Mouse (Mus musculus): Measurements from ENCODE around the gene Chrna9. TPM values are rescaled to one million over a fixed set of nuclear protein-coding genes. Genes with fewer than 3 reads are reported as not detected.

Chrna9 gene
- polyA plus RNA-seq, 1 experiment from 2014 or later = 0.59 TPM

DNA sequence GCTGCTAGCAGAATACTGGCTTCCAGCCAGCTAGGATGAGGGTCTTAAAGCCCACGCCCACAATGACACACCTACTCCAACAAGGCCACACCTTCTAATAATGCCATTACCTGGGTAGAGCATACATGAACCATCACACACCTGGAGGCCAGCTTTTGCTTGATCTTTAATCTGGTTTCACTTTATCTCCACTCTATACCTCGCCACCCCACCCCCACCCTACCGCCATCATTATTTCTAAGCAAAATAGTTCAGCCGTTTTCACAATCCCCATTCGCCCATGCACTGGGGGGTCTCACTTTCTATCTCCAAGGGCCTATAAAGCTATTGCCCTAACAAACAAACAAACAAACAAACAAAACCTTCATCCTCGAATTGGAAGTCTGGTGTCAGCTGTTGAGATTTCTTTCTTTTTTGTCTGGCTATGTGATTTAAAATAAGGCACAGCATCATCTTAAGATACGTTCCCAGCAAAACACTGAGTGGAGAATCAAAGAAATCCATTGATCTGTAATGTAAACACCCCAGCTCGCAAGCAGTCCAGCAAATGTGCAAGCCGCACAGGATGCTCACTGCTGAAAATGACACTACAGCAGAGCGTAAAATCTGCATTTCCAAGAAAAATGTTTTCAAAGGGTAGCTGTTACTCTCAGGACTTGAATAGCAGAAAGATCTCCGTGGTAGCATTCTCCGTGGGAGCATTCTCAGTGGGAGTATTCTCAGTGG lies 13.9 kb upstream of the Chrna9 start:
- DNase-seq (ENCODE audit: low spot score) (no peak), ATAC-seq (ENCODE audit: insufficient number of reproducible peaks, low FRiP score, low TSS enrichment, low read depth) (no peak)
- Histone ChIP-seq H3K36me3 (ENCODE audit: control insufficient read depth, insufficient read depth, low read length) (no peaks in the 10 kb centered on the region), H3K4me1 (ENCODE audit: control insufficient read depth, insufficient read depth, low read length) (peaks cover 3% of the 10 kb centered on the region; the same call in 1 of the 2 replicates), H3K4me3 (ENCODE audit: low read depth, low read length) (no peak overlapping the region), H3K9me3 (ENCODE audit: control insufficient read depth, low read length) (no peaks in the 10 kb centered on the region), H3K27me3 (ENCODE audit: control insufficient read depth, insufficient read depth, low read length) (no peaks in the 10 kb centered on the region), H3K9ac (ENCODE audit: low read length) (no peak overlapping the region), H3K4me2 (ENCODE audit: low read depth, severe bottlenecking) (no peak overlapping the region), H3K27ac (replicated peaks; ENCODE audit: low read depth, low read length) (no peak overlapping the region)
- WGBS = 85% methylated on average over 12 of the region's 12 CpGs

- no peaks in the 10 kb centered on the region for H3K27me3 ChIP-seq (ENCODE audit: control insufficient read depth, insufficient read depth, low read length)
- 81% methylated on average over 9 of the region's 9 CpGs for WGBS
- H3K27ac ChIP-seq (replicated peaks; ENCODE audit: low read depth, low read length) = no peak overlapping the region
- ATAC-seq (ENCODE audit: insufficient number of reproducible peaks, low FRiP score, low TSS enrichment, low read depth) (no peak), DNase-seq (ENCODE audit: low spot score) (no peak)
- no peak overlapping the region for H3K4me3 ChIP-seq (ENCODE audit: low read depth, low read length)
- no peak overlapping the region for H3K4me2 ChIP-seq (ENCODE audit: low read depth, severe bottlenecking)
- H3K9me3 ChIP-seq (ENCODE audit: control insufficient read depth, low read length) = no peaks in the 10 kb centered on the region
- H3K9ac ChIP-seq (ENCODE audit: low read length) = no peak overlapping the region
- H3K4me1 ChIP-seq (ENCODE audit: control insufficient read depth, insufficient read depth, low read length) = peaks cover 3% of the 10 kb centered on the region; the same call in 1 of the 2 replicates
- no peaks in the 10 kb centered on the region for H3K36me3 ChIP-seq (ENCODE audit: control insufficient read depth, insufficient read depth, low read length)
These were observed 13.1 kb upstream of the Chrna9 start for GRCm38 (mm10) chr5:65921477-65922138.

- no peak overlapping the region for H3K4me3 ChIP-seq (ENCODE audit: low read depth, low read length)
- H3K4me2 ChIP-seq (ENCODE audit: low read depth, severe bottlenecking) = no peak overlapping the region
- no peaks in the 10 kb centered on the region for H3K27me3 ChIP-seq (ENCODE audit: control insufficient read depth, insufficient read depth, low read length)
- DNase-seq (ENCODE audit: low spot score) = no peak
- H3K9me3 ChIP-seq (ENCODE audit: control insufficient read depth, low read length) = no peaks in the 10 kb centered on the region
- no peak for ATAC-seq (ENCODE audit: insufficient number of reproducible peaks, low FRiP score, low TSS enrichment, low read depth)
- WGBS = 80% methylated on average over 6 of the region's 6 CpGs
- no peak overlapping the region for H3K9ac ChIP-seq (ENCODE audit: low read length)
- H3K4me1 ChIP-seq (ENCODE audit: control insufficient read depth, insufficient read depth, low read length) = no peaks in the 10 kb centered on the region
- H3K36me3 ChIP-seq (ENCODE audit: control insufficient read depth, insufficient read depth, low read length) = no peaks in the 10 kb centered on the region
- H3K27ac ChIP-seq (replicated peaks; ENCODE audit: low read depth, low read length) = no peak overlapping the region
These were observed 8.1 kb upstream of the Chrna9 start for GRCm38 (mm10) chr5:65926666-65927065.

DNA sequence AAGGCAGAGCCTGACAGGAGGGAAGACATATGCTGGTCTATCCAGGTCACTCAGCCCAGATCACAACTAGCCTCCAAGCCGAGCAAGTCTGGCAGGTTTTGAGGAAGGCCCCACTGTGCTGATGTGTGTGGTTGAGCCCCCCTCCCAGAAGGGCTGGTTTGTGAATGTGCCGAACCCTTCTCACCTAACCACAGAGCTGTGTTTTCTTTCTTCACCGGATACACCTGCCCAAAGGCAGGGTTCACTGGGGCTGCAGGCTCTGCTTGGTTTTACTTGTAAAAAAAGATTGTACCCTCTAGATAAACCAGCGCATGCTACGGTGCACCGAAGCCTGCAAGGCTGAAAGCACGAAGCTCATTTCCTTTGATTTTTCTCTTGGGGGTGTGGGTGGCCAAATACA lies 5.6 kb upstream of the Chrna9 start:
- H3K27me3 ChIP-seq (ENCODE audit: control insufficient read depth, insufficient read depth, low read length) = no peaks in the 10 kb centered on the region
- H3K9ac ChIP-seq (ENCODE audit: low read length) = no peak overlapping the region
- H3K36me3 ChIP-seq (ENCODE audit: control insufficient read depth, insufficient read depth, low read length) = no peaks in the 10 kb centered on the region
- 73% methylated on average over 7 of the region's 7 CpGs for WGBS
- no peak overlapping the region for H3K4me2 ChIP-seq (ENCODE audit: low read depth, severe bottlenecking)
- no peaks in the 10 kb centered on the region for H3K9me3 ChIP-seq (ENCODE audit: control insufficient read depth, low read length)
- no peak overlapping the region for H3K27ac ChIP-seq (replicated peaks; ENCODE audit: low read depth, low read length)
- H3K4me3 ChIP-seq (ENCODE audit: low read depth, low read length) = no peak overlapping the region
- no peak for DNase-seq (ENCODE audit: low spot score)
- ATAC-seq (ENCODE audit: insufficient number of reproducible peaks, low FRiP score, low TSS enrichment, low read depth) = no peak
- H3K4me1 ChIP-seq (ENCODE audit: control insufficient read depth, insufficient read depth, low read length) = no peaks in the 10 kb centered on the region

DNA sequence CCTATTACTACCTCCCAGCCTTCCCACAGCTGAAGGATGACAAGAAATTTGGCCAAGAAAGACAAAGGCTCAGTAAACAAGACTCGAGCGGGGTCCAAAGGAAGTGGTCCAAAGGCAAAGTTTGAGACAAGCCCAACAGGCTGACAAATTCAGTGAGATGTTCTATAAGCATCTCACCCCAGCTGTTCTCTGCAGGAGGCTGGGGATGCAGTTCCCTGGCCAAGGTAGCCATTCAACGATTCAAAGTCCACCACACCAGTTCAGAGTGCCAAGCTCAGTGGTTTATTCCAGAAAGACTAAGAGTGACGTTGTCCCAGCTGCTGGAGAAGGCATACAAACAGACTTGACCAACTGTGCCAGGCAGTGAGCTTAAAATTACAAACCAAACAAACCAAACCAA lies 4.5 kb upstream of the Chrna9 start:
- Histone ChIP-seq H3K4me2 (ENCODE audit: low read depth, severe bottlenecking) (no peak overlapping the region), H3K36me3 (ENCODE audit: control insufficient read depth, insufficient read depth, low read length) (no peaks in the 10 kb centered on the region), H3K27ac (replicated peaks; ENCODE audit: low read depth, low read length) (no peak overlapping the region), H3K27me3 (ENCODE audit: control insufficient read depth, insufficient read depth, low read length) (no peaks in the 10 kb centered on the region), H3K4me1 (ENCODE audit: control insufficient read depth, insufficient read depth, low read length) (no peaks in the 10 kb centered on the region), H3K9me3 (ENCODE audit: control insufficient read depth, low read length) (no peaks in the 10 kb centered on the region), H3K9ac (ENCODE audit: low read length) (no peak overlapping the region), H3K4me3 (ENCODE audit: low read depth, low read length) (no peak overlapping the region)
- no peak for ATAC-seq (ENCODE audit: insufficient number of reproducible peaks, low FRiP score, low TSS enrichment, low read depth)
- 85% methylated on average over 4 of the region's 4 CpGs for WGBS
- DNase-seq (ENCODE audit: low spot score) = no peak

DNA sequence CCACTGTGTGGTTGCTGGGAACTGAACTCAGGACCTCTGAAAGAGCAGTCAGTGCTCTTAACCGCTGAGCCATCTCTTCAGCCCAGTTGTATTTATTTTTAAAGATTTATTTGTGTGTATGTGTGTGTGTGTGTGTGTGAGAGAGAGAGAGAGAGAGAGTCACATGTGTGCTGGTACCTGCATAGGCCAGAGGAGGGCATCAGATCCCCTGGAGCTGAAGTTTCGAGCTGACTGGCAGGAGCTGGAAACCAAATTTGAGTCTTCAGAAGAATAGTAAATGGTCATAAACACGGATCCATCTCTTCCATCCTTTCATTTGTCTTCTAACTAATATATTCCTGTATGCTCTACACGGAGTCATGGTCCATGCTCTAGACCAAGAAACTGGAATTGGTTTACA lies 1.5 kb upstream of the Chrna9 start:
- 89% methylated on average over 4 of the region's 4 CpGs for WGBS
- no peak overlapping the region for H3K4me3 ChIP-seq (ENCODE audit: low read depth, low read length)
- no peak overlapping the region for H3K9ac ChIP-seq (ENCODE audit: low read length)
- no peak overlapping the region for H3K4me2 ChIP-seq (ENCODE audit: low read depth, severe bottlenecking)
- H3K27me3 ChIP-seq (ENCODE audit: control insufficient read depth, insufficient read depth, low read length) = no peaks in the 10 kb centered on the region
- H3K4me1 ChIP-seq (ENCODE audit: control insufficient read depth, insufficient read depth, low read length) = no peaks in the 10 kb centered on the region
- no peaks in the 10 kb centered on the region for H3K36me3 ChIP-seq (ENCODE audit: control insufficient read depth, insufficient read depth, low read length)
- no peaks in the 10 kb centered on the region for H3K9me3 ChIP-seq (ENCODE audit: control insufficient read depth, low read length)
- no peak overlapping the region for H3K27ac ChIP-seq (replicated peaks; ENCODE audit: low read depth, low read length)
- no peak for ATAC-seq (ENCODE audit: insufficient number of reproducible peaks, low FRiP score, low TSS enrichment, low read depth)
- DNase-seq (ENCODE audit: low spot score) = no peak

DNA sequence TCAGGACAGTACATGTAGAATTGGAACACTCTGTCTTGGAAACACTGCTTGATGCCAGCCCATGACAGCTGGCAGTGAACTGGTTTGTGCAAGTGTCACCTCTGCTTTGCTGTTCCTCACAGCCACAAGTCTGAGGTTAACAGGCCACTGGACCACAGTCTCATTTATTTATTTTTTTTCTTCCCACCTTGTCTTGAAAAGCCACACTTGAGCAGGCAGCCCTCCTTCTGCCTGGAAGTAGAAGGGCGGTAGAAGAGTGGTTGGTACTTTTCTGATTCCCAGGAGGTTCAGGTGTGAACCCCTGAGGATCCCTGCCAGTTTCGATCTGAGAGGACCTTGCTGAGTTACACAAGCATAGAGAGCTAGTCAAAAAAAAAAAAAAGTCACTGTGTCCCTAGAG lies 957 bp upstream of the Chrna9 start:
- Histone ChIP-seq H3K36me3 (ENCODE audit: control insufficient read depth, insufficient read depth, low read length) (no peaks in the 10 kb centered on the region), H3K27ac (replicated peaks; ENCODE audit: low read depth, low read length) (no peak overlapping the region), H3K27me3 (ENCODE audit: control insufficient read depth, insufficient read depth, low read length) (no peaks in the 10 kb centered on the region), H3K4me3 (ENCODE audit: low read depth, low read length) (no peak overlapping the region), H3K4me1 (ENCODE audit: control insufficient read depth, insufficient read depth, low read length) (no peaks in the 10 kb centered on the region), H3K9ac (ENCODE audit: low read length) (no peak overlapping the region), H3K4me2 (ENCODE audit: low read depth, severe bottlenecking) (no peak overlapping the region), H3K9me3 (ENCODE audit: control insufficient read depth, low read length) (no peaks in the 10 kb centered on the region)
- DNase-seq (ENCODE audit: low spot score) (no peak), ATAC-seq (ENCODE audit: insufficient number of reproducible peaks, low FRiP score, low TSS enrichment, low read depth) (no peak)
- 83% methylated on average over 2 of the region's 2 CpGs for WGBS

GRCm38 (mm10) chr5:65937011-65937726 lies 2.4 kb downstream of the Chrna9 start:
- 80% methylated on average over 11 of the region's 11 CpGs for WGBS
- no peaks in the 10 kb centered on the region for H3K27me3 ChIP-seq (ENCODE audit: control insufficient read depth, insufficient read depth, low read length)

More at GRCm38 (mm10) chr5:65937011-65937726, 2.4 kb downstream of the Chrna9 start:
- Histone ChIP-seq H3K4me1 (ENCODE audit: control insufficient read depth, insufficient read depth, low read length) (no peaks in the 10 kb centered on the region), H3K27ac (replicated peaks; ENCODE audit: low read depth, low read length) (no peak overlapping the region), H3K4me3 (ENCODE audit: low read depth, low read length) (no peak overlapping the region), H3K36me3 (ENCODE audit: control insufficient read depth, insufficient read depth, low read length) (no peaks in the 10 kb centered on the region), H3K9me3 (ENCODE audit: control insufficient read depth, low read length) (no peaks in the 10 kb centered on the region), H3K4me2 (ENCODE audit: low read depth, severe bottlenecking) (no peak overlapping the region), H3K9ac (ENCODE audit: low read length) (no peak overlapping the region)
- ATAC-seq (ENCODE audit: insufficient number of reproducible peaks, low FRiP score, low TSS enrichment, low read depth) = no peak
- no peak for DNase-seq (ENCODE audit: low spot score)
